Mouse (Mus musculus) heart, embryonic 16.5 days (tissue): ENCODE measurements around the gene Lhx6. TPM values are rescaled to one million over a fixed set of nuclear protein-coding genes. Genes with fewer than 3 reads are reported as not detected.

Source experiments
- ATAC-seq: fragments of 200-750 bp; cut with Nextera tagmentation; replicated peaks from 2 replicates; pipeline ENCODE4 v1.8.0; 2017; ENCODE audit warnings: moderate number of reproducible peaks; ENCODE audit not compliant: insufficient read depth, low FRiP score; ENCODE audit errors: extremely low read depth
- H3K27ac ChIP-seq: fragments of 300-500 bp; sonication (generic); 2 replicates; pipeline ENCODE4 v1.5.1; 2014; ENCODE audit warnings: mild to moderate bottlenecking, low read length, control low read depth, moderate library complexity
- H3K27me3 ChIP-seq: fragments of 300-500 bp; sonication (generic); 2 replicates; pipeline ENCODE4 v1.6.1; 2014; ENCODE audit warnings: low read length, mixed read lengths; ENCODE audit not compliant: control insufficient read depth, insufficient read depth
- H3K36me3 ChIP-seq: fragments of 300-500 bp; sonication (generic); 2 replicates; pipeline ENCODE4 v1.6.1; 2014; ENCODE audit not compliant: control insufficient read depth, insufficient read depth
- H3K4me1 ChIP-seq: fragments of 300-500 bp; sonication (generic); 2 replicates; pipeline ENCODE4 v1.6.1; 2014; ENCODE audit warnings: low read length, mixed read lengths; ENCODE audit not compliant: control insufficient read depth, insufficient read depth
- H3K4me2 ChIP-seq: fragments of 300-500 bp; sonication (generic); 2 replicates; pipeline ENCODE4 v1.6.1; 2014; ENCODE audit warnings: low read depth, mild to moderate bottlenecking, control low read depth, low read length
- H3K4me3 ChIP-seq: fragments of 300-500 bp; sonication (generic); 2 replicates; pipeline ENCODE4 v1.5.1; 2014; ENCODE audit warnings: mild to moderate bottlenecking, control low read depth, low read length
- H3K9ac ChIP-seq: fragments of 300-500 bp; sonication (generic); 2 replicates; pipeline ENCODE4 v1.6.1; 2014; ENCODE audit warnings: low read length, control low read depth
- H3K9me3 ChIP-seq: fragments of 300-500 bp; sonication (generic); replicated peaks from 2 replicates; pipeline ENCODE4 v1.6.1; 2016; ENCODE audit warnings: low read length; ENCODE audit not compliant: control insufficient read depth
- WGBS: fragments of 180-500 bp; shearing (Covaris S2); extraction: QIAGEN DNeasy Blood & Tissue Kit; methylation state at CpG from one replicate; pipeline ENCODE4 v1.1.7; 2014; 5-methylcytosine and 5-hydroxymethylcytosine counted together
- polyA plus RNA-seq: library from polyadenylated mRNA; unstranded; fragments of >200 nt; fragmentation: Nextera tagmentation; extraction: Ambion mirVana; gene quantifications from 2 replicates; pipeline ENCODE4 v1.2.1, GENCODE M21; 2015

Gene Lhx6
- polyA plus RNA-seq, 1 experiment from 2014 or later = 1.3 TPM

- Histone ChIP-seq H3K9me3 (no peaks in the 10 kb centered on the region), H3K27me3 (peaks cover 96% of the 10 kb centered on the region), H3K36me3 (no peaks in the 10 kb centered on the region), H3K4me3 (no peak overlapping the region), H3K4me1 (peaks cover 26% of the 10 kb centered on the region), H3K27ac (no peak overlapping the region), H3K4me2 (no peak overlapping the region), H3K9ac (no peak overlapping the region)
- WGBS = 16% methylated on average over 6 of the region's 6 CpGs
- ATAC-seq = no peak
Observed at GRCm38 (mm10) chr2:36099739-36100138, 5.5 kb downstream of the Lhx6 start.

- Histone ChIP-seq H3K4me1 (peaks cover 13% of the 10 kb centered on the region), H3K27me3 (peaks cover 98% of the 10 kb centered on the region), H3K4me3 (no peak overlapping the region), H3K9me3 (no peaks in the 10 kb centered on the region), H3K9ac (no peak overlapping the region), H3K27ac (no peak overlapping the region), H3K4me2 (no peak overlapping the region), H3K36me3 (no peaks in the 10 kb centered on the region)
- 18% methylated on average over 5 of the region's 5 CpGs for WGBS
- no peak for ATAC-seq
Observed at GRCm38 (mm10) chr2:36098021-36098420, 7.2 kb downstream of the Lhx6 start.

GRCm38 (mm10) chr2:36097129-36097815 lies 7.9 kb downstream of the Lhx6 start:
- Histone ChIP-seq H3K4me3 (no peak overlapping the region), H3K9me3 (no peaks in the 10 kb centered on the region), H3K9ac (no peak overlapping the region), H3K36me3 (no peaks in the 10 kb centered on the region), H3K4me2 (no peak overlapping the region), H3K27me3 (peaks cover 95% of the 10 kb centered on the region), H3K27ac (no peak overlapping the region), H3K4me1 (peaks cover 5% of the 10 kb centered on the region)
- no peak for ATAC-seq
- WGBS = 12% methylated on average over 18 of the region's 18 CpGs

GRCm38 (mm10) chr2:36093914-36094475 lies 11.2 kb downstream of the Lhx6 start:
- WGBS = 15% methylated on average over 31 of the region's 31 CpGs
- Histone ChIP-seq H3K27ac (no peak overlapping the region), H3K27me3 (peaks cover 94% of the 10 kb centered on the region), H3K4me1 (peaks cover 14% of the 10 kb centered on the region), H3K9ac (no peak overlapping the region), H3K4me2 (no peak overlapping the region), H3K36me3 (no peaks in the 10 kb centered on the region), H3K4me3 (no peak overlapping the region), H3K9me3 (no peaks in the 10 kb centered on the region)
- ATAC-seq = no peak

GRCm38 (mm10) chr2:36093301-36093700 lies 11.9 kb downstream of the Lhx6 start:
- Histone ChIP-seq H3K9me3 (no peaks in the 10 kb centered on the region), H3K9ac (no peak overlapping the region), H3K4me2 (no peak overlapping the region), H3K4me3 (no peak overlapping the region), H3K4me1 (peaks cover 14% of the 10 kb centered on the region), H3K27me3 (peaks cover 90% of the 10 kb centered on the region), H3K27ac (no peak overlapping the region), H3K36me3 (no peaks in the 10 kb centered on the region)
- 25% methylated on average over 7 of the region's 7 CpGs for WGBS
- ATAC-seq = no peak

- WGBS = 19% methylated on average over 4 of the region's 4 CpGs
Observed at GRCm38 (mm10) chr2:36092748-36093147, 12.5 kb downstream of the Lhx6 start.

GRCm38 (mm10) chr2:36090853-36091741 lies 14.1 kb downstream of the Lhx6 start:
- Histone ChIP-seq H3K36me3 (no peaks in the 10 kb centered on the region), H3K4me1 (peaks cover 14% of the 10 kb centered on the region), H3K27me3 (peaks cover 80% of the 10 kb centered on the region), H3K27ac (no peak overlapping the region), H3K4me2 (peak overlapping the region; percentile 81), H3K9ac (0 out of 2 replicates have a peak overlapping the region, but pooled peaks have one; percentile 43), H3K4me3 (peak overlapping the region; percentile 57), H3K9me3 (no peaks in the 10 kb centered on the region)
- 4% methylated on average over 70 of the region's 70 CpGs for WGBS
- peak; percentile 74 for ATAC-seq

More at GRCm38 (mm10) chr2:36092748-36093147, 12.5 kb downstream of the Lhx6 start:
- Histone ChIP-seq H3K4me3 (no peak overlapping the region), H3K27me3 (peaks cover 87% of the 10 kb centered on the region), H3K27ac (no peak overlapping the region), H3K9ac (no peak overlapping the region), H3K4me1 (peaks cover 14% of the 10 kb centered on the region), H3K36me3 (no peaks in the 10 kb centered on the region), H3K9me3 (no peaks in the 10 kb centered on the region), H3K4me2 (no peak overlapping the region)
- no peak for ATAC-seq

GRCm38 (mm10) chr2:36089190-36089589 lies 16.0 kb downstream of the Lhx6 start:
- Histone ChIP-seq H3K4me3 (no peak overlapping the region), H3K9me3 (no peaks in the 10 kb centered on the region), H3K9ac (no peak overlapping the region), H3K4me1 (peaks cover 14% of the 10 kb centered on the region), H3K4me2 (no peak overlapping the region), H3K36me3 (no peaks in the 10 kb centered on the region), H3K27ac (no peak overlapping the region), H3K27me3 (peaks cover 67% of the 10 kb centered on the region)
- ATAC-seq = no peak
- WGBS = 56% methylated on average over 3 of the region's 3 CpGs

- H3K9me3 ChIP-seq = no peaks in the 10 kb centered on the region
- no peaks in the 10 kb centered on the region for H3K4me1 ChIP-seq
- 80% methylated on average over 1 of the region's 1 CpGs for WGBS
- H3K27ac ChIP-seq = no peak overlapping the region
- ATAC-seq = no peak
- H3K4me3 ChIP-seq = no peak overlapping the region
- H3K36me3 ChIP-seq = no peaks in the 10 kb centered on the region
- peaks cover 34% of the 10 kb centered on the region for H3K27me3 ChIP-seq
- no peak overlapping the region for H3K4me2 ChIP-seq
- H3K9ac ChIP-seq = no peak overlapping the region
Observed at GRCm38 (mm10) chr2:36085041-36085440, 20.2 kb downstream of the Lhx6 start.
